Mouse (Mus musculus) adipocyte (in vitro differentiated cells): ENCODE data around the gene Wscd1.

ENCODE experiments used
- DNase-seq: peaks from one replicate; pipeline ENCODE4 v3.0.0-alpha.2; 2016; ENCODE audit warnings: low spot score

Gene Wscd1

GRCm38 (mm10) chr11:71749671-71750070 is at the start of gene Wscd1:
Wscd1 (plus strand) TSS chr11:71749920.
- no peak for DNase-seq

- no peak for DNase-seq
These were observed 21.7 kb upstream of the Wscd1 start for GRCm38 (mm10) chr11:71728066-71728465.

GRCm38 (mm10) chr11:71729287-71729686 is 20.4 kb upstream of the Wscd1 start:
- DNase-seq: no peak

DNA sequence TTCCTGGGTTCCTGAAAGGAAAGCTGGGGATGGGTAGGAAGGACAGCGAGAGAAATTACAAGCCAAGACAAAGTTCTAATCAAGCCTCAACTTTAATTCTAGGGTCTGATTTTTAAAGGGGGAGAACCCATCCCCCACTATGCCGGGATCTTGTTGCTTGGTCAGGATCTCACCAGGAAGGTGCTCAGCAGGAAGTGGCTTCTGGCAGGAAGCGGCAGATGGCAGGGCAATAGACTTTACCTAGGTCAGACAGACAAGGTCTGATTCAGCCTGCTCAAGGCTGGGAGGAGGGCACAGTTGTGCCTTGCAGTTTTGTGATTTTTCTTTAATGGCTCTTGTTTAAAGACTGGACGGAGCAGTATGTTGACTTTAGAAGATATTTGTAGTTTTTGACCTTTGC is 15.9 kb upstream of the Wscd1 start:
- DNase-seq: no peak

DNA sequence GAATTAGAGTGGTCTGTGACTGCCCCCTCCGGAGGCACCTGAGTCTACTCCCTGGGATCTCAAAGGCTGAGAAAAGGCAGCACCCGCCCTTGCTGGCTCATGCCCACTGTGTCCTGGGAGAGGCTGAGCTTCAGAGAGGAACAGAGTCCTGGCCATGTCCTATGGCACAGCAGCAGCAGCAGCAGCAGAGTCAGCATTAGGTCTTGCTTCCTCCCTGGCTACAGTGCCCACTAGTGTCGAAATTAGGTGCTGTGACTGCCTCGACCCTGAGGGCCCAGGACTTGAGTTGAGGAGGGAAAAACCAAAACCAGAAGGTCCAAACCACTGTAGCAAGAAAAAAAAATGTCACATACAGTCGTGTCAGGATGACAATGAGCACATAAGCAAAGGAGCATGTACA is 12.6 kb upstream of the Wscd1 start:
- no peak for DNase-seq

DNA sequence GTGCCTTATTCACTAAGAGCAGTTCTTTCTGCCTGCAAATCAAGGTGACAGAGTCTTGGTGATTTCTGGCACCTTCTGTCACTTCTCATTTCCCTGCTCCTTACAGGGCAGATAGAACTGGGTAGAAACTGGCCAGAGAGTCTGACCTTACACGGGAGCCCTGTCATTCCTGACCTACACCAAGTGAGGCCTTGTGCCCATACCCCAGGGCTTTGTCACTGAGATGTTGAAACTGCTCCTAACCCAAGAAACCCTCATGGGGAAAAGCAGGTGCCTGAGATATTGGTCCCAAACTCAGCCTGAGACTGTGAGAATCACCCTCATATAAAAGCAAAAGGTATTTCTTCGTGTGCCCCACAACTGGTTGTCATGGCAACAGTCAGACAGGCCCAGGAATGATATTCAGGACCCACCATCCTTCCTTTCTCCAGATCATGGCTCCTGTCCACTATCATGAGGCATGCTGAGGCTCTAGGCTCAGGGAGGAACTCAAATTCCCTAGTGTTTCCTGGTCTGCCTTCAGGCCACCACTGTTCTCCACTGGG is 11.1 kb upstream of the Wscd1 start:
- DNase-seq: no peak

DNA sequence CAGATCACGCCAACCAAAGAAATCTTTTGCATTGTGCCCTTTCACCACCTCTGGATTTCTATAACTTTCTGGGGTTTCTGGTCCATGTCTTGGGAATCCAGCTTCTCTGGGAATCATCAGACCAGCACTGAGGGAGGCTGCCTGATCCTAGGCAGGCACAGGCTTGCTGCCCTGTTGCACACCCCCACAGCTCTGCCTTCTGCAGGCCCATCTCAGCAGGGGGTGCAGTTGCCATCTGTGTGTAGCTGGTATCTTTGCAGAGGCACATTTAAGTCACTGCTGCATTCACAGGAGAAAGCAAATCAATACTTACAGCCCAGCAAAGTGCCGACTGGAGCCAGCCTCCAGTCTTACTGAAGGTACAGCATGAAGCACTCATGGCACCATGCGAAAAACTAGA is 3.8 kb upstream of the Wscd1 start:
- no peak for DNase-seq

DNA sequence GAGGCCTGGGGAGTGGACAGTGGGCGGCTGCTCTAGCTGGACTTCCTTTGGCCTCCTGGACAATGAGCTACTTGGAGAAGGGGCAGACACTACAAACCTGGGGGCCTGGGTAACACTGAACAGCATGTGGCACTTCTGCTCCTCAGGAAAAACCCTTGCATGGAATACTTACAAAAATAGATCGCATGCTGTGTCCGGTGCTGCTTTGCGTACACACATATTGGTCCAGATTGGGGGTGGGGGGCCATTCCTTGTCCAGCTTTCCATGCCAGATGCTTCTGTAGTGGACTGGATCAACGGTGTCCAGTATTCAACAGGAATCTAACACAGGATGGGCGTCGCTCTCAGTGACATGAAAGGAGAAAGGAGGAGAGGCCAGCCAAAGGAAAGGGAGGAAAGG is 2.0 kb upstream of the Wscd1 start:
- DNase-seq: no peak

GRCm38 (mm10) chr11:71750534-71751173 is 934 bp downstream of the Wscd1 start:
- no peak for DNase-seq

GRCm38 (mm10) chr11:71751174-71751611 is 1.5 kb downstream of the Wscd1 start:
- no peak for DNase-seq

DNA sequence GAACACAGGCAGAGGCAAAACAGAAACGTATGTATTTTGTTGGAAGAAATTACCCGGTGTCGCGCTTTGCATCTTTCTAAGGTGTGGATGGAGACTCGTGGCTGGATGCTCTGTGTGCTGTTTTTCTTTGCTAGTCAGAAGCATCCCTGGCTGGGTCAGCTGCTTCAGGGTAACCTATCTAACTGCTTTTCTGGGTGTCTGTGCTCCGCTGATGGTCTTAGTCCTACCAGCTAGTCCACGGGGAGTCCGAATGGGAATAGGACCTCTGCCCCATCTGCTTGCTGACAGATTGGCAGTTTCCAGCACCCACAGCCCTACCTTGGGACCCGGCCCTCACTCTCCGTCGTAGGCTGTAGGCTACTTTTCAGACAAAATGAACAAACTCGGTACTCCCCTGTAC is 2.0 kb downstream of the Wscd1 start:
- no peak for DNase-seq

GRCm38 (mm10) chr11:71752626-71753025 is 2.9 kb downstream of the Wscd1 start:
- no peak for DNase-seq

GRCm38 (mm10) chr11:71755115-71755514 is 5.4 kb downstream of the Wscd1 start:
- DNase-seq: no peak

- DNase-seq: no peak
These were observed 6.6 kb downstream of the Wscd1 start for GRCm38 (mm10) chr11:71756325-71756724.

- DNase-seq: no peak
These were observed 8.7 kb downstream of the Wscd1 start for GRCm38 (mm10) chr11:71758211-71759110.

GRCm38 (mm10) chr11:71760991-71761390 is 11.3 kb downstream of the Wscd1 start:
- DNase-seq: no peak

- no peak for DNase-seq
These were observed 13.4 kb downstream of the Wscd1 start for GRCm38 (mm10) chr11:71763154-71763553.

- DNase-seq: no peak
These were observed 14.0 kb downstream of the Wscd1 start for GRCm38 (mm10) chr11:71763651-71764275.

- no peak for DNase-seq
These were observed 15.0 kb downstream of the Wscd1 start for GRCm38 (mm10) chr11:71764743-71765142.

- no peak for DNase-seq
These were observed 15.6 kb downstream of the Wscd1 start for GRCm38 (mm10) chr11:71765335-71765734.

DNA sequence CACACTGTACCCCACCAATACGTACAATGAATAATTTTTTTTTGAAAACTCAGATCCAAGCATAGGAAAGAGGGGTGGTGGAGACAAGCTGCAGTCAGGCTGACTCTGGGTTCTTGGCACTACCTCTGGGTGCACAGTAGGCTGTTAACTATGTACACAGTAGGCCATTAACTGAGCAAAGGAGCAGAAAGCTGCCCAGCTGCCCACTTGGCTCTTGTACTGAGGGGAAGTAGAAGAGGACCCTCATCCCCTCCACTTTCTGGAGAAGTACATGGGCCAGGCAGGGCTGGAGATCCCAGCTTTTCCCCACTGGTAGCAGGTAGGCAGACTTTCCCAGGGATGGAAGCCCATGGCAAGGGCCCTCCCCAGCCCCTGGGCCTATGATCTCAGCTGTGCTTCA is 16.7 kb downstream of the Wscd1 start:
- no peak for DNase-seq

DNA sequence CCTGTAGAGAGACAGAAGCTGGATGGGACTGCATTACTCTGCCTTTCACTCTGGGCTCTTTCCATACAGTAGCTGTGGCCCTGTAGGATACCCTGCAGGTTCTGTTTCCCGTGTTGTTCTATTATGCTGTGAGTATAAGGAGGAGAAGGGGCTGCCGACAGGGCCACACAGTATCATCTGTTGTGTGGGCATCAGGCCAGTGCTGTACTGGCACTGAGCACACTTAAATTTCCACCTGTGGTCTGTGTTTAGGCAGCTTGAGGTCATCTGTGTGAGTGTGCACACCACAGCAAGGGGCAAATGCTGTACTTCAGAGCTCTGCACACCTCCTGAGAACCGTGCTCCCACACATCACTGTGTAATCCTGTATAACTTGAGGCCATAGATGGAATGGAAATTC is 18.0 kb downstream of the Wscd1 start:
- DNase-seq: no peak

- no peak for DNase-seq
These were observed 20.0 kb downstream of the Wscd1 start for GRCm38 (mm10) chr11:71769744-71770143.
